Mouse (Mus musculus) liver, adult (tissue): ENCODE results near the gene Pold4.

Source experiments
- GATA4 ChIP-seq: IDR thresholded peaks from 2 replicates; pipeline ENCODE4 v1.6.1; 2014; ENCODE audit warnings: mild to moderate bottlenecking, low read length; ENCODE audit not compliant: insufficient replicate concordance

Gene Pold4

DNA sequence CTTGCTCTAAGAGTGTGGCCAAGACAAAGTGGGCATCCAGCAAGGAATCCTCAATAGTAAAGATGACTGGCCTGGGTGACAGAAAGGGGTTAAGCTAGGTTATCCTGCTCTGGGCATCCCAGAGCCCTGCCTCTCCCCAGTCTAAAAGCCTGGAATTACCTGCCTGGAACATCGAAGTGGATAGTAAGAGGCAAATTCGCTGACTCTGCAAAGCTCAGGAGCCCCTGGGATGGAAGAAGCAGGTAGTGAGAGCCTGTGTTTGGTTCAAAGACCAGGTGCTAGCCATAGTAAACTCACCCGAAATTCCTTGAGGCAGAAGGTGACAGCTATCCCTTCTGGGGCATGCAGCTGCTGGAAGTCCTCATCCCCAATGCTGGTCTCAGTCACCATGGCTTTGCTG, 34.5 kb upstream of the Pold4 start:
- no peak for TF ChIP-seq GATA4

DNA sequence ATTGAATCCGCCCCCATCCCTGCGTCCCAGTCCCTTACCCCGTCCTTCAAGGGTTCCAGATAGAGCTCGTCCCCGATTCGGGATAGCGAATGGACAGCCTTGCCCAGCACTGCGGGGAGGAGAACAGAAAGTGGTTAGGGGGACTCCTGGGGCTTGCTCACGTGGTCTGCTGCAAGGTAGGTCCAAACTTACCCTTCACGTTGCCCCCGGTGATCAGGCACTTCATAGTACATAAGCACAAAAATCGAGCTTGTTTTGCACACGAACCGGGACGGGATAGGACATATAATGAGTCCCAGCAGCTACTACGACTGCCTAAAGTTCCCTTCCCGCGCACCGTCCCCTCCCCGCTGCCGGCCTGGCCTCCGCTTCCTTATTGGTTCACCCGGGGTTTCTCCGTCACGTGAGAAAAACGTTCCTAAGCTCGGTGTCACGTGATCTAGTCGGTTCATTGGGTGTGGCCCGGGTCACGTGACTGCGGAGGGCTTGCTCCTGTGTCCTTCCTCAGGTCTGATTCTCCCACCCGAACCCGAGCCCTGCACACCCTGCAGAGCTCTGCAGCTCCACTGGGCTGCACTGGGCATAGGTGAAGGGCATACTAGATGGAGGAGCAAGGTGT, 30.3 kb upstream of the Pold4 start, which contains the start of gene Rad9a:
Gene Rad9a, minus strand, starts transcription at position 372 of the 619 bp plus-strand sequence.
- TF ChIP-seq GATA4: peak; percentile 9; the same call in 1 of the 2 replicates

DNA sequence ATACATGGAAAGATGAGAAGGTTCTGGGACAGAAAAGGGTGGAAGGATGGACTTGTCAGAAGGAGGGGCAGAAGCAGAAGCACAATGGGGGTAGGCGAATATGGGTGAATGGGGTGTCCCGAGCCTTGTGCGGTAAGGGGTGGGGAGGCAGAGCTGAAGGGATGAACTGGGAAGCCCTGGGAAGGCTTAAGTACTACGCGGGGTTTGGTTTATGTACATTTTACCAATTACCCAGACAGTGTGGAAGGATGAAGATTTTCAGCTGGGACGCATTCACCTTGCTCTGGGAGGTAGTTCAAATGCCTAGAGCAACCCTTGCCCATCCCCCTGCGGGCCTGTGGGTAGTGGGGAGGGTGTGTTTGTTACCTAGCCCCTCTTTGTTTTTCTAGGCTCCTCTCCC, 29.6 kb upstream of the Pold4 start:
- no peak for TF ChIP-seq GATA4

DNA sequence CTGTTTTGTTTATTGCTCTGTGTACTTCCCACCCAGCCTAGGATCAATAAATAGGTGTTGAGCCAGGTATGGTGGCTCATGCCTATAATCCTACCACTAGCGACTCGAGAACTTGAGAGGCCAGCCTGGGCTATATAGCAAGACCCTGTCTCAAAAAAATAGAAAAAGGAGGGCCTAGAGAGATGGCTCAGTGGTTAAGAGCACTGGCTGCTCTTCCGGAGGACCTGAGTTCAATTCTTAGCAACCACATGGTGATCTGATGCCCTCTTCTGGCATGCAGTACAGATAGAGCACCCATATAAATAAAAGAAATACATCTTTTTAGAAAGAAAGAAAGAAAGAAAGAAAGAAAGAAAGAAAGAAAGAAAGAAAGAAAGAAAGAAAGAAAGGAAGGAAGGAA, 28.6 kb upstream of the Pold4 start:
- no peak for TF ChIP-seq GATA4

DNA sequence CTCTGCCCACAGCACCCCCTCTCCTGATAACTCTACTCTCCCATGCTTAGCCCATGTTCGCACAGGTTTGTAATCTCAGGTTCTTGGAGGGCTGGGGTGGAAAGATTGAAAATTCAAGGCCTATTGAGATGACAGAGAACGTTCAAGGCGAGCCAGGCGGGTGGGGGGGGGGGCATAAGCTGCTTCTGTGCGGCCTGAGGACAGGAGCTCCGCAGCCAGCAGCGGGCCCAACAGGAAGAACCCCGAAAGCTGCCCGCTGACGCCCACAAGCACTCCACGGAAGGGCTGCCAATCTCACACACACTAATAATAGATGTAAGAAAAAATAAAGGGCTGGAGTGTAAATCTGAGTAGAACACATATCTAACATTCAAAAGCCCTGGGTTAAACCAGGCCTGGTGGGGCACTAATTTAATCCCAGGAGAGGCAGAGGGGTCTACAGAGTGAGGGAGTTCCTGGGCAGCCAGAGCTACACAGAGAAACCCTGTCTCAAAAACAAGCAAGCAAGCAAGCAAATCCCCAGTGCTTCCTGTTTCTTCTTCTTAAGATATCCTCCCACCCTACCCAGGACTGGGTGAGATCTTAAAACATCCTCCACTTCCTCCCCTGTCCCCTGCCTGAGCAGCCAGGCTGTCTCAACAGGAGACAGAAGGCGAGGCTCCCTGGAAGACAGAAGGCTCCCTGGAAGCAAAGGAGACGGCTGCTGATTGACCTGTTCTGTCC, 27.9 kb upstream of the Pold4 start:
- TF ChIP-seq GATA4: no peak

DNA sequence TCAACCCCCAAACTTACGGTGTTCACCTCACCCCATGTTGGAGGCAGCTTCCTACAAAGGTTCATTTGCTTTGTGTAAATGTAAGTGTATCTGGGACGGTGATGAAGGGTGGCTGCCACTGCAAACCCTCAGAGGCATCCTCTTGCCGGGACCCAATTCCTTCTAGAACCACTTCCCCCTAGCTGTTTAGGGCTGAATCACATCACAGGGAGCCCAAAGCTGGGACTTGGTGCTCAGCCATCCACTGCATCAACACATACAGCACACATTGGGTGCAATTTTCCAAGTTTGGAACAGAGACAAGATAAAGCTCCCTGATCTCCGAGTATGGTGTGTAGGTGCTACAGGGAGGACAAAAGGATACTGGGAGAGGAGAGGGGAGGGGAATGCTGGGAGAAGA, 26.8 kb upstream of the Pold4 start:
- no peak for TF ChIP-seq GATA4

DNA sequence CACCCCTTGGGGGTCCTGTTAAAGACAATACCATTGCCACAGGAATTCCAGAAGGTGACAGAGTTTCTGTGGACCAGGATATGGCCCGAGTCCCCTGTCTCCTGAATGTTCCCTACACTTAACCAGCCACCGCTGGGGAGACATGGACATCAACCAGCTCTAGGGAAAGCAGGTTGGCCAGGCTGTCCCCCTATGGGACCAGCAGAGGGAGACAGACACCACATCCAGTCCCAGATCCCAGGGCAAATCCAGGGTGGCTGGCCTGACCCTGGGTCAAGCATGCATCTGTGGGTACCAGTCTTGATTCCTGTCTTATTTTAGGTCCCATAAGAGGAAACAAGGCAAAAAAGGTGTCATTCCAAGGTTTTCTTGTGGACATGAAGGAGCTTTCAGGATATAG, 24.7 kb upstream of the Pold4 start:
- TF ChIP-seq GATA4: no peak

DNA sequence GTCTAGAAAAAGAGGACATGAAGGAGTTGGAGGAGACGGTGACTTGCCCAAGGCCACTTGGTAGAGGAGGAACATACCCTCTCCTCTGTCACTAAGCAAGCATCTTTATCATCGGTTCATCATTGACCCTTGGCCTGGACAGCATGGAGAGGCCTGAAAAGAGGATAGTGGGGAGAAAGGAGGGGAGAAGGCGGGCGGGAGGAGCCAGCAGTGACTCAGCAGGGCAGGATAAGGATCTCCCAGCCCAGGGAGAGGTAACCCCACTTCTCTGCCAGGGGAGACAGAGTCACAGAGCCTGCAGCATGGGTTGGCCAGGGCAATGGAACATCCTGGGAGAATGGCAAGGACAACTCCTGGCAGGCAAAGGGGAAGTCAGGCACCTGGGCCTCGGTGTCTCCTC, 23.1 kb upstream of the Pold4 start:
- no peak for TF ChIP-seq GATA4

DNA sequence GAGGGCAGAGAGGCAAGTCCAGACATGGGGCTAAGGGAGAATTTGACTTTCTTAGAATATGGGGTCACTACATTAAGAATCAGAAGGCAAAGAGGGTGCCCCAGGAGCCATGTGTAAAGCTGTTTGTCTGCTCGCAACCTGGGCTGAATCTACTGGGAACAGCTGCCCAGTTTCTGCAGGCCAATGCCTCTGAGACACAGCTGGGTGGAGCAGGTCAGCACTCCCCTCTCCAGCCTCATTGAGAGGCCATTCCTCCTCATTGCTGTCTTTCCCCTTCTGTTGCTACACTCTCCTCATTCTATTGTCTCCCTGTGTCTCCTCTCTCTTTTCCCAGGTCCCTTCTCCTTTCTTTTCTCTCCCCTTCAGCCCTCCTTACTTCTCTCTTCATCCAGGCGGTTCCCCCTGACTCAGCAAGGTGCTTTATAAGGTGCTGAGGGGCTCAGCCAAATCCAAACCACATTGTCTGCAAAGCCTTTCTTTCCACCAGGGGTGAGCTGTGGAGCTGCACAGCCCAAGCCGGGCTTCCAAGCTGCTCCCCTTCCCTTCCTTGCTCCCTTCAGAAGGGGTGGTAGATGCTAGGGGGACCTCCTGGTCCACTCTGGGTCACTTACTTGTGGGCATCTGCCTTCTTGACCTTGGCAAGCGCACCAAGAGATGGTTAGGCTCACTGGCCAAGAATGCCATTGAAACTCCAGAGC, 19.7 kb upstream of the Pold4 start:
- TF ChIP-seq GATA4: no peak

DNA sequence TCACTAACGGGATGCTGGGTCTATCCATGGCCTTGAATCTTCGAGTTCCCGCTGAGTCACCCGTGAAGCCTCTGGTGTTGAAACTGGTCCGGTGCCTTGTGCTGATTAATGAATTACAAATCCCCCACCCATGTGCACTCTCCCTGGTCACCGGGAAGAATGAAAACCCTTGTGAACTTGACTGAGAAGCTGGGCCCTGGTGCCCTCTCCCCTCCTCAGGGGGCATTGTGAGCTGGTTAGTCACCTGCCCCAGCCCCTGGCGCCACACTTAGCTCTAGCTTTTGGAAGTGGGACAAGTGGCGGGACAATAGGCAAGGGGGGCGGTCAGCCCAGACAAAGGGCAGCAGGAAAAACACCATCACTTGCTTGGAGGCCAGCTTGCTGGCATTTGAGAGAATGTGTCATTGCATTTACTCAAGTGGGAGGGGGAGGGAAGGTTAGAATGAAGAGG, 18.1 kb upstream of the Pold4 start:
- TF ChIP-seq GATA4: no peak

DNA sequence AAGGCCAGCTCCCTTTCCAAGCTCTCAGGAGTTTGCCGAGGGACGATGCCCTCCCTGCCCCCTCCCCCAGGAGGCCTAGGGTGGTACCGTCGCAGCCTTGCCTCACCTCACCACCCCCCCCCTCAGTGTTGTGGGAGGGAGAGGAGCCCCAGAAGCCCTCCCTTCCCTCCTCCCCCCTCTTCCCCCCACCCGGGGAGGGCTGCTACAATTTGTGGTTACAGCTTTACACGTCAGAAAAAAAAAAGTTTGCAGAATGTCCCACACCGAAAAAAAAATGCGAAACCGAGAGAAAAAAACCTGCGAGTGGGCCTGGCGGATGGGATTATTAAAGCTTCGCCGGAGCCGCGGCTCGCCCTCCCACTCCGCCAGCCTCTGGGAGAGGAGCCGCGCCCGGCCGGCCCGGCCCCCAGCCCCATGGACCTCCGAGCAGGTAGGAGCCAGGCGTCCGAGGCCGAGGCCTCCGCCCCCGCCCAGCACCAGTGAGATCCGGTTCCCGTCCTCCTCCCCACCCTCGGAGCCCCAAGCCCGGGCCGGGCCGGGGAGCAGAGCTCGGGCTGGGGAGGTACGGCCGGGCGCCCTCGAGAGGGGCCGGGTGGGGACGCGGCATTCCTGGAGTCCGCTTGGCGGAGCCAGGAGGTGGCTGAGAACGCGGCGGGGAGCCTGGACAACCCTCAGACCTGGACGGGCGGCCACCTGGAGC, 17.5 kb upstream of the Pold4 start, which contains the start of the genes Clcf1 and AC109138.7:
Gene Clcf1, plus strand, starts transcription at position 168 of the 700 bp plus-strand sequence.
Gene AC109138.7, plus strand, starts transcription at position 287 of the 700 bp plus-strand sequence.
- TF ChIP-seq GATA4: no peak

DNA sequence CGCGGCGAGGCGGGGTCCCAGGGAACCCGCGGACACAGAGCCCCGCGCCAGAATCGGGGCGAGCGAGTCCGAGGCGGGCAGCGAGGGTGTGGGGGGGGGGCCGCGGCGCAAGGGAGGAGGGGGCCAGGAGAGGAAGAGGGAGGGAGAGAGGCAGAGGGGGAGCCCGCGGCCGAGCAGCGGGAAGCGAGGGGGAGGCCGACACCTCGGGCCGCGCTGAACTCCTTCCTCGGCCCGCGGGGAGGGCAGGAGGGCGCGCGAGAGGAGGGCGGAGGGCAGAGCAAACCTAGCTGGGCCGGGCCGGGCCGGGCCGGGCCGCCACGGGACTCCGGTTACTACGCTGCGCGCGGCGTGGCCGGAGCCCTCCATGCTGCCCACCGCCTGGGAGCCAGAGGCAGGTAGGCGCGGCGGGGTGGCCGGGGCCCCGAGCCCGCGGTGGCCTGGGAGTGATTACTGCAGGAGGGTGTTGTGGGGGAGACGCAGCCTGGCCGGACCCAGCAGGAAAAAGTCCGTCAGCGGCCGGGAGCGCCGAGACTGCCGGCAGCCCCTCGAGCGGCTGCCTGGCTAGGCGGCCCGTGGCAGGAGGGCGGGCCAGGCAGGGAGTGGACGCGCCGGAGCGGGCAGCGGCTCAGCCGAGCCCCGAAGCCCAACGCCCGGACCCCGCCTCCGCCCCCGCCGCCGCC, 16.8 kb upstream of the Pold4 start:
- TF ChIP-seq GATA4: no peak

DNA sequence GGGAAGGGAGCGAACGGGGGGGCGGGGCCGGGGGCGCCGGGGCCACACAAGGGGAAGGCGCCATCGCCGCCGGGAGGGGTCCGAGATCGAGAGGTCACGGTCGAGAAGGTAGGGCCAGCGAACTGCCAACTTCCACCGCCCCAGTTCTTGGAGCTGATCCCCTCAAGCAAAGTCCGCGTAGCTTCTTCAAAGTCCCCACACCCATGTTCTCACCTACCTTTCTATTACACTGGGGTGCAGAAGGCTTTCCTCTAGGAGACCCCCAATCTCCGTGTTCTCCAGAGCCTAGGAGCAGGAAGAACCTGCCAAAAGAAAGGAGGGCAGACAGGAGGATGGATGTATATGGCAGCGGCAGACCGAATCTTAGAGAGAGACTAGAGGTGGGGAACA, 16.3 kb upstream of the Pold4 start:
- TF ChIP-seq GATA4: no peak

DNA sequence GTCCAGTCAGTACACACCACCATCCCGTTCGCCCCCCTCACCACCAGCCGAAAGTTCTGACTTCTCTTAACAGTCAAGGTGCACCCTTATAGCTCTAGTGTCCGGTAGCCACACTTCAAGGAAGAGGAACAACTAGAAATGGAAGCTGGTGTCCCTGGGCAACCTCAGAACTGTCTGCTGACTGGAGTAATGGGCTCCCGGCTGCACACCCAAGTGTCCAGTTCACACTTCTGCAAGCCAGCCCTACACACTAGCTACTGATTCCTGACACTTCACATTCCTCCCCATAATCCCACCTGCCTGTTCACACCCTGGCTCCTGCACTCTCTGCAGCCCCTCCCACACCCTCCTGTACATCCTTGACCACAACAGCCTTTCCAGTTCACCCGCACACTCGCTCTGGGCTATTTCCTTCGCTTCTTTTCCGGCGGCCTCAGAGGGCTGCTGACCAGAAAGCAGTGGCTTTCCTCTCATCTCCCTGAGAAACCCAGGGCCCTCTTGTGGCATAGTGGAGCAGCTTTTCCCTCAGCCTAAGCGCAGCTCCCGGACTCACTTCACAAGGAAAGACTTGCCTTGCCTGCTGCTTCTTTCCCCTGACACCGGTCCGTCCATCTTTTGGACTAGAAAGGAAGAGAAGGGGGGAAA, 15.5 kb upstream of the Pold4 start:
- no peak for TF ChIP-seq GATA4
